Mouse (Mus musculus): Measurements from ENCODE around the gene Adamts20. TPM values are rescaled to one million over a fixed set of nuclear protein-coding genes. Genes with fewer than 3 reads are reported as not detected.

Gene Adamts20
- total RNA-seq, 2 experiments from 2014 or later = 21.6 to 28.1 TPM

DNA sequence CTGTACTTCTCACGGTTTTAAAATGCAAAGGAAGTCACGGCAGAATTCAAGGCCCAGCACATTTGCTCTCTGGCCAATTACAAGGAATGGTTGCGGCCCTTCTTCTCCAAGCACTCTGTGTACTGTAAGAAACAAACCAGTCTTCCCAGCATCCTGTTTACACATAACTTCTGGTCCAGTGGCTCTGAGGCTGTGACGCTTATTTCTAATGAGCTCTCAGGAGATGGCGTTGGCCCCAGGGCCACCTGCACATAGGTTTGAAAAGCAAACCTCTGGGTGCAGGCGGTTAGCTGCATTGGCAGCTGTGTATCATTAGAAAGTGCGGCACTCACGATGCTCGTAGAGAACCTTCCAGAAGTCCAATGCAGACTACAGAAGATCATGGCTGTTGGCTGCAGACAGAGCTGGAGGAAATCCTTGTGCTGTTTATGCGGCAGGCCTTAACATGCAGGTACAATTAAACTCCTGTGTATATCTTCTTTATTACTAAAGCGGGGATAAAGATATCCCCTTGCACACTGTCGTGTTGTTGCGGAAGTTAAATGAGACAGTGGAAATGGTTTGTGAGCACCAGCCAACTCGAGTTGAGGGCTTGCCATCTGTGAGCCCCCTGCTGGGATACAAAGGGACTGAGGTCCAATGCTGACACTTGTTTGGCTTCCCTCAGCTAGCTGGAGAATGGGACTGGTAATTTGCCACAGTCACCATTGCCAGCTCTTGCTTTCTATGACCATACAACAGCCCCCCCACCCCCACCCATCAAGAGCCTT lies 210.9 kb downstream of the Adamts20 start:
- peak in 1 of 2 experiments; percentile 40 for DNase-seq (ENCODE audit: low spot score in 2 of 2)

DNA sequence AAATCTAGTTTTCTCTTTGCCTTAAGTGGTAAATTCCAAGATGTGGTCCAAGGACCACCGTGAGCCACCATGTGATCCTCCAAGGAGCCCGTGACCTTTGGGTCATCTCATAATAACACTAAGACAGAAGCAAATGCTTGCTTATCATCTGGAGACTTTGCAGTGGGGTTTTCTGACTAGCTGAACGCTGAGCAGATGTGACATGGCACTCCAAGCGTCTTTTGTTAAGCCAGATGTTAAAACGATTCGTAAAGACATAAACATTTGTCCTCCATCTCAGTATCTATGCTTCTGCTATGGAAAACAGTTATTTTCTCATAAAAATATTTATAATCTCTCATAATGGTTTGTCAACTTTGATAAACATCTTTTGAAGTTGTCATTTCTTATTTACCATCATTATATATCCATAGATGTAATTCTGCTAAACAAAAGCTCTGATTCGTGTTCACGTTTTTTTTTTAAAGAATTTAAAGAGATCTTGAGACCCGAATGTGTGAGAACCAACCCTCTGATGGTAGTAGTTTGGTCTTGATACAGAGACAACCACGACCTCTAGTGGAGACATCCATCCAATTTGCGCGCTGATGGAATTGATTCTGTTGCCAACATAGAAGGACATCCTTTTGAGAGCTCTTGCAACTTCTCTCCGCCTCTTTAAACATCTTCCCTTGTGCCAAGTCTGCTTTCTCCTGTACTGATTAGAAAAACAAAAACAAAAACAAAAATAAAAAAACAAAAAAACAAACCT lies 212.1 kb downstream of the Adamts20 start:
- DNase-seq (ENCODE audit: low spot score in 2 of 2) = no peak

DNA sequence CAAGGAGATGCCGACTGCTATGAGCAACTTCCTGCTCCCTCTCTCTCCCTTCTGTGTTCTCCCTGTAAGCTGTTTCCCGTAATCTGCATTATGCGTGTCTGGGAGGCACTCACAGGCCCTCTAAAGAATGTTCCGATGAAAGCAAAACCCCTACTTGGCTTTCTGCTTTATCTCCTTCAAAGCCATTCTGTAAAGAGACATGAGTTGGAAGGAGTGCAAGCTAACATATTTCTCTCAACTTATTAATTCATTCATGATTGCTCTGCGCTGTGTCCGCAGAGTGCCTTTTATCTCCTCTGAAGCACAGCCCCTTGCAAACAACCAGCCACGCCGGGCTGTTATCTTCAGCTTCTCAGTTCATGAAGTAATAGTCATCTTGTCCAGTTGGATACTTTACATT lies 215.5 kb downstream of the Adamts20 start:
- DNase-seq (ENCODE audit: low spot score in 2 of 2) = no peak

DNA sequence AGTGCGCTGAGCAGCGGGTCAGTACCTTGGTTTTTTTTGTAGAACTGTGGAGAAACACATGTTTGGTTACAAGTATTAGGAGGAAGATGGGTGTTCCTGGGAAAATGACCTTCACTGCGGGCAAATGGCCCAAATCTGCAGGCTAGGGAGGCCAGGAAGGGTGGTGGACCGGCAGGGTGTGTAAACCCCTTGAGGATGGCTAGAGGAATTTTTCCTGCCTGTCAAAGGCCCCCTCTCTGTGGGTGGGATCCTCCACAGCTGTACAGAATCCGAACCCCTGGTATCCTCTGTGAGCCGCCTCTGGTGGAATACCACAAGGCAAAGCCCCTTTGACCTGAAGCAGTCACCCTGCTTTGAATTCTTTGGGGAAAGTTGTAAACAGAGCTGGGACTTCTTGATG lies 216.8 kb downstream of the Adamts20 start:
- DNase-seq (ENCODE audit: low spot score in 2 of 2) = peak in 1 of 2 experiments; percentile 19

DNA sequence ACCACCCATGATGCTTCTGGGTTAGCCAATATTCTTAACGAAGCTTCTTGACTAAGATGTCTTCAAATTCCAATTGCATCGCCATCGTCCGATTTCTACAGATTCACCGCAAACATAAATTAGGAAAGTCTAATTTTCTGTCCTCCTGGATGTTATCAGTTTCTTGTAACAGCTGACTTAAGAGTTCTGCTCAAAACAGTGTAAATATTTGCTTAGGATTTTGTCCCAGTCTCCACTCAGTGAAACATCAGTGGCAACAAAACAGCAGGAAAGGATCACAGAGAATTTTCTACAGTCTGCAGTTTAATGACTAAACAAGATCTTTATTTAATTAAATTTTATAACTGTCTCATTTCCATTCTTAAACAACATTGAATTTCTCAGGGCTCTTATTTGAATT lies 218.5 kb downstream of the Adamts20 start:
- DNase-seq (ENCODE audit: low spot score in 2 of 2) = no peak

DNA sequence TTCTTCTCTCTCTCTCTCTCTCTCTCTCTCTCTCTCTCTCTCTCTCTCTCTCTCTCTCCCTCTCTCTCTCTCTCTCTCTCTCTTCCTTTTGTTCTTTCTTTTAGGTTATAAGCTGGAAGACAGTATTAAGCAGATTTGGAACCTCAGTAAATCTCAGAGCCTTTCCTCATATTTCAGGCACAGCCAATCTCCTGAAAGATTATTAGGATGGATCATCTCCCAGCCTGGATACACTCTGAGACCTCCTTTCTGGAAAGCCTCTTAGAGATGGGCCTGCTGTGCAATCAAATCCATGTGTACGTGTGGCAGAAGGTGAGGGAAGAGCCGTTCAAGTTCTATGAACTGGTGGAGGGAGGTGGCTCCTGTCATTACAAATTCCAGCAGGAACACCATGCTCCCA lies 220.9 kb downstream of the Adamts20 start:
- no peak for DNase-seq (ENCODE audit: low spot score in 2 of 2)

DNA sequence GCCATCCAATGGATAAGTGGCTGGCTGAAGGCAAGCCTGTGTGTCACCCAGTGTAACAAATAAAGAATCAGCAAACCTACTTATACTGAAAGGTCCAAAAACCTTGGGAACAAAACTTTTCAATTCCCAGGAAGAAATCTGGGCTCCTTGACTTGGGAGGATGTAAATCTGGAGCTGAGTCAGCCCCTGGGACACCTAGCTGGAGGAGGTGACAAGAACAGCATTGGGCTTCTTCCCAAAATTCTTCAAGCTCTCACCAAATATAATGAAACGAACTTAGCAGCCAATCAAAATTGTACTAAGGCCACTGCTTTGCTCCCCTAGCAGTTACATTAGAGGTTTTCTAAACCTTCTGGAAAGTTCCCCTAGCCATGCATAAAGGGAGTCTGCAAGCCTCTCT lies 223.1 kb downstream of the Adamts20 start:
- no peak for DNase-seq (ENCODE audit: low spot score in 2 of 2)

DNA sequence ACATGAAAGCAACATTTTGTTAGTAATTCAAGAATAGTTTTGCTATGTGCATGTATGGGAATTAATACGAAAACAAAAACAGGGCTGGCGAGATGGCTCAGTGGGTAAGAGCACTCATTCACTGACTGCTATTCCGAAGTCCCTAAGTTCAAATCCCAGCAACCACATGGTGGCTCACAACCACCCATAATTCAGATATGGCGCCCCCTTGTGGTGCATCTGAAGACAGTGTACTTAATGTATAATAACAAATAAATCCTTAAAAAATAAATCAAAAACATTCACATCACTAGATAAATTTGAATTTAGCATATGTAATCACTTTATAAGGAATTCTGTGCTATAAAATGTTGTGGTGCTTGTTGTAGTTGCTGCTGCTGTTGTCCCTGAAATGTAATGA lies 225.6 kb downstream of the Adamts20 start:
- DNase-seq (ENCODE audit: low spot score in 2 of 2) = no peak

DNA sequence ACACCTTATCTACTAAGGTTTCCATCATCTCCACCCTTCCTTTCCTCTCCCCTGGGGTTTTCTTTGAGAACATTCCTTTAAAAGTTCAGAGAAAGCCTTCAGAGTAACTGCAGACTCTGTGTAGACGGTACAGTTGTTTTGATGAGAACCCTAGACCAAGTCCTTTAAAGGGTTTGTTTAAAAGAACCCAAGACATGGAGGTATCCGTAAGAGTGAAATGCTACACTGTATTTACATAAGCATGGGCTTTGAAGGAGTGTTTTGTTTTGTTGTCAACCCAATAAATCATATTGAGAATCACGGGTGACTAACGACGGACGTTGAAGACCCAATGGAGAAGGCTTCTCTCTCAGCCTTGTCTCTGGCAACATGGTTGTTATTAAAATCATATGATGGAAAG lies 226.1 kb downstream of the Adamts20 start:
- no peak for DNase-seq (ENCODE audit: low spot score in 2 of 2)

DNA sequence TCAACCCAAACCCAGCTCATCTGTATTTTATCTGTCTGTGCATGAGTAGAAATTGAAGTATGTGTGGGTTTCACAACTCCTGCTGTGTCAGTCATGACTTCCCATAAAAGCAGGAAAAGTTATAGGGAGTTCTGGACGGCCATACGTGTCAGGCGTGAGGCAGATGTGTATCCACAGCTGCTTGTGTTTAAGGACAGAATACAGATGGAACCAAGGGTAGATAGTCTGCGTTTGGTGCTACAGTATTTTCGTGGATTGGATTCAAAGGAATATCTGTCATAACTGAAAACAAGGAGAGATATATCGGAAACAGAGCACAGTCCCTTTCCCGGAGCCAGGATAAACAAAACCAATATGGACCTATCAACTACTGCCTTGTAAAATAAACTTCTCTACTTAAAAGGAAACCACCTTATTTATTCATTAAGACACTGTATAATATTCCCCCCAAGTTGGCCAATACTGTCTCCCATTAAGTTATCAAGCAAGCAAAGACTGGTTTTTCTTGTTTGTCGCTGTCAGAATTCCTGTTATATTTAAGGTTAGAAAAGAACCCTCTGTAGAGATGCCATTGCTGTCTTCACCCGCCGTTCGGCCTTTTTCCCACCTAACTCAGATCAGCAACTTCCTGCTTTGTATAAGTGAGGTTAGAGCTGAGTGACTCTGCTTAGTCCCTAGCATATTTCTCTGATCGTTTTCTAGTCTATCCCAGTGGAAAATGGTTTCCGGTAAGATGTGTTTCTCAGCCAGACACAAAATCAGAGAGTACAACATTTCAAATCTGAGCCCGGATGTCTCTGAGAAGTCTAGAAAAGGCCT lies 227.0 kb downstream of the Adamts20 start:
- no peak for DNase-seq (ENCODE audit: low spot score in 2 of 2)

DNA sequence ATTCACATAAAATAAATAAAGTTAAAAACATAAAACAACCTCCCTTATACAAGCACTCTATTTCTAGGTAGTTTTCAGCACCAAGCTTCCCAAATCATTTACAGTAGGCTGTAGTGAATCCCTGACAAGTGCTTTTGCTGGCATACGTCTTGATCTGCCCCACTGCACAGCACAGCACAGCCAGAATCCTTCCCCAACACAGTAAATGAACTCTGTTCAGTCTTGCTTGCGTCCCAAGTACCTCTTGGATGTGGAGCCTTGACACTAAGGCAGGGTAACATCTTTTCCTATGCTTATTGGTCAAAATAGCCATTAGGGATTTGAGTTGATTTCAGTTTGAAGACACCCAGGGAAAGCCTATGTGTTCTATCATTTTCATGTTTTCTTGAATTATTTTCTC lies 228.5 kb downstream of the Adamts20 start:
- DNase-seq (ENCODE audit: low spot score in 2 of 2) = no peak

DNA sequence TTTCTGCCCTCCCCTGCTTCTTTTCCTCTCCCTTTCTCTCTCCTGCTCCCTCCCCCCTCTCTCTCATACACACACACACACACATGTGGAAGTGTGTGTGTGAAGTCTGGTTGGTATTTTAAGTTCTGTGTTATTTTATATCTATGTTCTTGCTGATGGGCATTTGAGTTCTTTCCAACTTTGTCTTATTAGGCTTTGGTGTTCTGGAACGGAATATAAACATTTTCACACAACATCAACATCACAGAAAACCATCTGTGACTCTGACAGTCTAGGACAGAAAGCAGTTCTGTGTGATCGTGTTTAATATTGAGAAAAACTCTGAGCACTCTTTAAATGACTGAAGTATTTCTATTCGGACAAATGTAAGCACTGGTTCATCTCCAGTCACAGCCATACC lies 229.1 kb downstream of the Adamts20 start:
- no peak for DNase-seq (ENCODE audit: low spot score in 2 of 2)

DNA sequence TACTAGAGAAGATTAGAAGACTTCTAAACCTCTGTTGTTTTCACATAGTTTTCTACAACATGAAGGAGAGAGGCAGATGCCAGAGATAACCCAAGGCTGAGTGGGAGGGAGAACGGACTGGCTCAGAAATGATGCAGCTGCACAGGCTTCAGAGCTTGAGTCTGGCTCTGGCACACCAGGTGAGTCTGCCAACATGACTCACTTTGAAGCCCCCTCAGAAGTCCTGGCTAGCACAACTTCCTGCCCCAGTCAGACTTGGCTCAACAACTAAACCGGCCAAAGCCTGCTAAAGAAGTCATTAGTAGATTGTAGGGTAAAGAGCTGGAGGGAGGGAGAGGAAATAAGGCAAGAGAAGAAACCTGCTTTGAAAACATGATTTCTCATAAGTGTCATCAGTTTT lies 230.0 kb downstream of the Adamts20 start:
- DNase-seq (ENCODE audit: low spot score in 2 of 2) = no peak

DNA sequence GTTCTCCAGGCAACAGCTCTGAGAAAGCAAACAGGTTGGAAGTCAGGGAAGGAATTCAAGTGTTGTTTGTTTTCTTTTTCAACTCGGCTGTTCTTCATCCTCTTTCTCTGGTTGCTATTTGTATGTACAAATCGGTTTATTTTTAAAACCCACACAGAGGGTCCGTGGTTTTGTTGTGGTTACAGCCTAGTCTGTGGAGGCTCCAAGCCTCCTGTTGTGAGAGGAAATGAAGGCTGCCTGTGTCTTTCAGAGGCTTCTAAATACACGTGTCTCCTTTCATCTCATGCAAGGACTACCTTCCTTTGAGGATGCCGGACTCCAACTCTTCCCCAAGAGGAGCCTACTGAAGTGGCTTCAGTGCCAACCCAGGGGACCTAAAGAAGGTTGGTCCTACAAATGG lies 234.0 kb downstream of the Adamts20 start:
- DNase-seq (ENCODE audit: low spot score in 2 of 2) = no peak

DNA sequence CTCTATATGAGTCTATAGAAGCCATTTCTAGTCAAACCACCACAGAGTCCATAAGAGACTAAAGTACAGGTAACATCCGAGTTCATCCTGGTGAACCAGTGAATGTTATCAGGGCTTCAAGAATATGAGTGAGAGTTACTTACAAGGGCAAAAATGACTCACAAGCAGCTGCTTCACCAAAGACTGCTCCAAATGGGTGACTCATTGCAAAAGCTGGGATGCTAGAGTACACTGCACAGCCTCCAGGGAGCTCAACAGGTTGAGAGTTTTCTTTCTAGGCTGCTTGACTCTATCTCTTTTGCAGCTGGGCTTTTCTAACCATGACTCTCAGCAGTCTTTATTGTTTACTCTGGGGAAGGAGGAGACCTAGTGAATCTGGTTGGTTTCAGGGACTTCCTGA lies 237.8 kb downstream of the Adamts20 start:
- no peak for DNase-seq (ENCODE audit: low spot score in 2 of 2)

DNA sequence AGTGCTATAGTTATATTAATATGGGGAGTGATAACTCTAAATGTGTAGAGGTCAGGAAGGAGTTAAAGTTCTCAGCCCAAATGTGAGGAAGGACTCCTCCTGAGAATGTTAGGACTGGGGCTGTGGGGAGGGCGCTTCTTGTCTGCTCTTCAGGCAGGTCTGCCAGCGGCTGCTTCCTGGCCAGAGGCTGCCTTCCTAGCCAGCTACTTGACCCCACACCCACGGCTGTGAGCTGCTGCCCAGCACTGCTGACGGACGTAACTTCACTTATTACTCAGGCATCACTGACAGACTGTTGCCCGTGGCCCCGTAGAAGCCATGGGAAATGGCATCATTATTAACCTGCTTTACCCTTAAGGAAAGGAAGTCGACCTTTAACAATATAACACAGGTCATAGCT lies 242.1 kb downstream of the Adamts20 start:
- DNase-seq (ENCODE audit: low spot score in 2 of 2) = no peak

DNA sequence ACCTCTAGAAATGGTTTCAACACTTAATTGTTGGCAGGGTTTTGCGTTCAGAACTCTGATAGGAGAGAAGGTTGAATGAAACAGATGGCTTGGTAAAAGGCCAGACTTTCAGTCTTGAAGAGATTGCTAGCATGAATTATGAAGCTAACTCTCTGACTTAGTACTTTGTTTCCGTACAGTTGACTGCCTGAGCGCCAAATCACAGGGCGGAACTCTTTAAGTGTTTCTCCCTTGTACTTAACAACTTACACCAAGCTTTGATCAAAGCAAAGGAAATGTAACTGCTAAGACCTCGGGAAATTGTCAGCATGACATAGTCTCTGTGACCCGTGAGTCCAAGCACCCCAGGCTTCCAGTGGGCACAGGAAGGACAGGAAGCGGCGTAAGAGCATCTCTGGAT lies 244.5 kb downstream of the Adamts20 start:
- DNase-seq (ENCODE audit: low spot score in 2 of 2) = no peak

Other genes starting within 250 kb of the Adamts20 start
- 1 to 10 TPM; 3.3 to 4.8 TPM for gene Pus7l, start 78.1 kb upstream of the Adamts20 start, total RNA-seq (2021)
- 1 to 10 TPM; 6.1 to 6.5 TPM for gene Irak4, start 78.2 kb upstream of the Adamts20 start, total RNA-seq (2021)
- 10 to 100 TPM; 27.0 to 34.9 TPM for gene Twf1, start 124.5 kb upstream of the Adamts20 start, total RNA-seq (2021)
- gene Tmem117, start 163.8 kb upstream of the Adamts20 start, total RNA-seq (2021) = 10 to 100 TPM; 28.0 to 29.7 TPM